15 mouse cellular contexts compared by ENCODE assay signal in genomic region chrX:99164111-99164510, GRCm38 (mm10).
"Had no signal": no experiment of that assay in that cellular context is flagged by ENCODE, and none has a peak within 500 bp of the region (broad histone marks: within the 10 kb centered on the region; RNA-seq: fewer than 3 reads in every experiment).

No protein-coding gene starts in this region.

- H3K4me2 ChIP-seq: neural tube, embryonic 13.5 days; stomach, embryonic 15.5 days had no signal

- DNase-seq: kidney, adult 11 months; kidney, adult 9 months; kidney, postnatal 4 days; right cerebral cortex, postnatal 14 days; thymus, adult 2 months; thymus, postnatal 25 days had no signal

- H3K9ac ChIP-seq: neural tube, embryonic 13.5 days; stomach, embryonic 15.5 days had no signal

- H3K36me3 ChIP-seq: limb, embryonic 10.5 days; midbrain, embryonic 10.5 days; neural tube, embryonic 13.5 days; stomach, embryonic 15.5 days had no signal

- H3K27ac ChIP-seq: kidney, postnatal 0 days; layer of hippocampus, adult 2 months; left cerebral cortex, adult 2 months; limb, embryonic 10.5 days; midbrain, embryonic 10.5 days; neural tube, embryonic 13.5 days; stomach, embryonic 15.5 days had no signal

- H3K4me3 ChIP-seq: layer of hippocampus, adult 2 months; left cerebral cortex, adult 2 months; limb, embryonic 10.5 days; midbrain, embryonic 10.5 days; neural tube, embryonic 13.5 days; stomach, embryonic 15.5 days had no signal

- ATAC-seq: inflammation-experienced regulatory T-cells, adult 6 months; midbrain, embryonic 16.5 days had no signal

- H3K4me1 ChIP-seq: neural tube, embryonic 13.5 days; stomach, embryonic 15.5 days had no signal

- H3K9me3 ChIP-seq: limb, embryonic 10.5 days; midbrain, embryonic 10.5 days; neural tube, embryonic 13.5 days; stomach, embryonic 15.5 days had no signal
